Mouse (Mus musculus) midbrain, embryonic 16.5 days (tissue): Measurements from ENCODE around the gene Adora3. TPM values are rescaled to one million over a fixed set of nuclear protein-coding genes. Genes with fewer than 3 reads are reported as not detected.
"Not testable (repeated sequence)": the region's sequence is repeated elsewhere in the genome, so short reads cannot be mapped to it uniquely, and the experiment has no call there.

Experiments
- ATAC-seq: fragments of 200-750 bp; cut with Nextera tagmentation; 2 replicates; pipeline ENCODE4 v1.8.0; 2017; ENCODE audit warnings: moderate TSS enrichment
- H3K27ac ChIP-seq: fragments of 300-500 bp; sonication (generic); 2 replicates; pipeline ENCODE4 v1.5.1; 2014; ENCODE audit warnings: mild to moderate bottlenecking, low read length, mixed read lengths
- H3K27me3 ChIP-seq: fragments of 300-500 bp; sonication (generic); 2 replicates; pipeline ENCODE4 v1.6.1; 2014; ENCODE audit warnings: low read depth, low read length, mixed read lengths; ENCODE audit not compliant: control insufficient read depth, insufficient read depth
- H3K36me3 ChIP-seq: fragments of 300-500 bp; sonication (generic); 2 replicates; pipeline ENCODE4 v1.6.1; 2014; ENCODE audit warnings: mild to moderate bottlenecking, low read length, moderate library complexity, mixed read lengths; ENCODE audit not compliant: control insufficient read depth, insufficient read depth
- H3K4me1 ChIP-seq: fragments of 300-500 bp; sonication (generic); 2 replicates; pipeline ENCODE4 v1.6.1; 2014; ENCODE audit warnings: mild to moderate bottlenecking, low read length, mixed read lengths; ENCODE audit not compliant: control insufficient read depth, insufficient read depth
- H3K4me2 ChIP-seq: fragments of 300-500 bp; sonication (generic); 2 replicates; pipeline ENCODE4 v1.6.1; 2014; ENCODE audit warnings: mild to moderate bottlenecking, low read length, mixed read lengths
- H3K4me3 ChIP-seq: fragments of 300-500 bp; sonication (generic); 2 replicates; pipeline ENCODE4 v1.5.1; 2014; ENCODE audit warnings: low read depth, mild to moderate bottlenecking, low read length, moderate library complexity, mixed read lengths
- H3K9ac ChIP-seq: fragments of 300-500 bp; sonication (generic); 2 replicates; pipeline ENCODE4 v1.6.1; 2014; ENCODE audit warnings: low read depth, low read length, mixed read lengths
- H3K9me3 ChIP-seq: fragments of 300-500 bp; sonication (generic); replicated peaks from 2 replicates; pipeline ENCODE4 v1.6.1; 2014; ENCODE audit warnings: mild to moderate bottlenecking, low read length, mixed read lengths; ENCODE audit not compliant: control insufficient read depth, poor library complexity, severe bottlenecking
- whole genome bisulfite sequencing: fragments of 180-500 bp; shearing (Covaris S2); extraction: QIAGEN DNeasy Blood & Tissue Kit; methylation state at CpG from one replicate; pipeline ENCODE4 v1.1.7; 2014; 5-methylcytosine and 5-hydroxymethylcytosine counted together
- polyA plus RNA-seq: library from polyadenylated mRNA; unstranded; fragments of >200 nt; fragmentation: Nextera tagmentation; extraction: Ambion mirVana; gene quantifications from 2 replicates; pipeline ENCODE4 v1.2.1, GENCODE M21; 2015

Gene Adora3
- polyA plus RNA-seq, 1 experiment from 2014 or later, result 0.14 TPM

DNA sequence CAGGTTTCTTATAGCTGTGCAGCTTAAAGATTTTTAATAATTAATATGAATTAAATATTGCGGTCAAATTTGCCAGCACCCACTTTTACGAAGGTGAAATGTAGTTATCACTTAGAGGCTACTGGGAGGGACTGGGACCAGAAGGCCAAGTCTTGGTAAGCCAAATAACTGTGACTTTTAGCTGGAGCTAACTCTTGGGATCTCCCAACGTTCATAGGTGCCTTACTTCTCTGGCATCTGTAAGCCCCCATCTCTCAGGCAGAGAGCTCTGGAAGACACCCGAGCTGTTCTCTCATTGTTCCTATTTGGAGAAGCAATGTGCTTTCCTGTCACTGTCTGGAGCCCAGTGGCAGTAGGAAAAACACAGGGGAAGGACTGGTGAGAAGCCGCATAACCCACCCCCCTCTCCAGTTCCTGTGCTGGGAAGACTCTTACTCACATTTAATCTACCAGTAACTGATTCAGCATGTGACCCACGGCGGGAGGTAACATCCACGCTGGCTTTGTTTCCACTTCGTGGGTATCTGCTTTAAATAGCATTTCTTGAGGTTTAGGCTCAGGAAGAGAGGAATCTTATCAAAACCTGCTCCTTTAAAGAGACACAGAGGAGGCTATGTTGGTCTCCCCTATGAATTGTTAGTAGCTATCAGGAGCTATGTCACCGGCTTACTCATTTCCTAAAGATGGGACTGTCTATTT is 47.1 kb downstream of the Adora3 start:
- H3K9ac ChIP-seq, result no peak overlapping the region
- WGBS, result 68% methylated on average over 10 of the region's 10 CpGs
- H3K4me3 ChIP-seq, result no peak overlapping the region
- H3K36me3 ChIP-seq, result no peaks in the 10 kb centered on the region
- no peak overlapping the region for H3K4me2 ChIP-seq
- H3K4me1 ChIP-seq, result no peaks in the 10 kb centered on the region
- no peak for ATAC-seq
- H3K27ac ChIP-seq, result no peak overlapping the region
- no peaks in the 10 kb centered on the region for H3K27me3 ChIP-seq
- H3K9me3 ChIP-seq, result no peaks in the 10 kb centered on the region

- Histone ChIP-seq H3K4me1 (no peaks in the 10 kb centered on the region), H3K36me3 (no peaks in the 10 kb centered on the region), H3K4me2 (no peak overlapping the region), H3K9me3 (no peaks in the 10 kb centered on the region), H3K9ac (no peak overlapping the region), H3K4me3 (no peak overlapping the region), H3K27ac (no peak overlapping the region), H3K27me3 (no peaks in the 10 kb centered on the region)
- no peak for ATAC-seq
- WGBS, result 79% methylated on average over 3 of the region's 3 CpGs
Observed at GRCm38 (mm10) chr3:105918355-105918745, 47.7 kb downstream of the Adora3 start.

DNA sequence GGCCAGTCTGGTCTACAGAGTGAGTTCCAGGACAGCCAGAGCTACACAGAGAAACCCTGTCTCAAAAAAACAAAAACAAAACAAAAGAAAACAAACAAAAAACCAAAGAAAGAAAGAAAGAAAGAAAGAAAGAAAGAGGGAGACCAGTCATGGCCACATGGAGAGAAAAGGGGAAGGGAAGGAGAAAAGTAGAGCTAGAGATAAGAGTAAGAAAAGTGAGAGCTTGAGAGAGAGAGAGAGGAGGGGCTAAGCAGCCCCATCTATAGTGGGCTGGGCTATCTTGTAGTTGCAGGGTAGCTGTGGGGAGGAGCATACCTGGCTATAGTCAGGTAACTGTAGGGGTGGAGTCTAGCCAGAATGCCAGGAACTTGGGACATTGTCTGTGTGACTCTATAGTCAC is 50.1 kb downstream of the Adora3 start:
- not testable (repeated sequence) for H3K4me1 ChIP-seq, H3K27me3 ChIP-seq, H3K9ac ChIP-seq, H3K4me3 ChIP-seq, H3K27ac ChIP-seq, H3K9me3 ChIP-seq, H3K4me2 ChIP-seq, ATAC-seq, H3K36me3 ChIP-seq

GRCm38 (mm10) chr3:105921959-105922358 is 51.3 kb downstream of the Adora3 start:
- H3K27ac ChIP-seq, result no peak overlapping the region
- H3K4me1 ChIP-seq, result no peaks in the 10 kb centered on the region
- H3K4me2 ChIP-seq, result no peak overlapping the region
- no peak overlapping the region for H3K4me3 ChIP-seq
- no peaks in the 10 kb centered on the region for H3K27me3 ChIP-seq
- 85% methylated on average over 2 of the region's 2 CpGs for WGBS
- no peak overlapping the region for H3K9ac ChIP-seq
- no peak for ATAC-seq
- no peaks in the 10 kb centered on the region for H3K9me3 ChIP-seq
- H3K36me3 ChIP-seq, result no peaks in the 10 kb centered on the region

DNA sequence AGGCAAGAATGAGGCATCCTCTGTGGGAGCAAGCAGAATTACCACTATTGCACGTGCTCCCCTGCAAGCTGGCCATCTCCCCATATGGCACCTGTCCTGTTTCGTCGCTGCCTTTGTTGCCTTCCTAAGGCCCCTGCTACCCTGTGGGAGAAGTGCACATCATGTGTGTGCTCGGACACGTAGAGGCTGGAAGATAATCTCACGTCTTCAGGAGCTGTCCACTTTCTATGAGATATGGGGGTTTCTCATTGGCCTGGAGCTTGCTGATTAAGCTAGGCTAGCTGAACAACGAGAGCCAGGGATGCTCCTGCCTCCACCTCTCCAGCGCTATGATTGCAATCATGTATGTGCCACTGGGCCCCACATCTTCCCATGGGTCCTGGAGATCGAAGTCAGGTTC is 54.0 kb downstream of the Adora3 start:
- H3K4me2 ChIP-seq, result no peak overlapping the region
- no peaks in the 10 kb centered on the region for H3K27me3 ChIP-seq
- 84% methylated on average over 9 of the region's 9 CpGs for WGBS
- H3K4me1 ChIP-seq, result no peaks in the 10 kb centered on the region
- ATAC-seq, result no peak
- H3K36me3 ChIP-seq, result no peaks in the 10 kb centered on the region
- no peak overlapping the region for H3K27ac ChIP-seq
- H3K4me3 ChIP-seq, result no peak overlapping the region
- H3K9ac ChIP-seq, result no peak overlapping the region
- H3K9me3 ChIP-seq, result no peaks in the 10 kb centered on the region

DNA sequence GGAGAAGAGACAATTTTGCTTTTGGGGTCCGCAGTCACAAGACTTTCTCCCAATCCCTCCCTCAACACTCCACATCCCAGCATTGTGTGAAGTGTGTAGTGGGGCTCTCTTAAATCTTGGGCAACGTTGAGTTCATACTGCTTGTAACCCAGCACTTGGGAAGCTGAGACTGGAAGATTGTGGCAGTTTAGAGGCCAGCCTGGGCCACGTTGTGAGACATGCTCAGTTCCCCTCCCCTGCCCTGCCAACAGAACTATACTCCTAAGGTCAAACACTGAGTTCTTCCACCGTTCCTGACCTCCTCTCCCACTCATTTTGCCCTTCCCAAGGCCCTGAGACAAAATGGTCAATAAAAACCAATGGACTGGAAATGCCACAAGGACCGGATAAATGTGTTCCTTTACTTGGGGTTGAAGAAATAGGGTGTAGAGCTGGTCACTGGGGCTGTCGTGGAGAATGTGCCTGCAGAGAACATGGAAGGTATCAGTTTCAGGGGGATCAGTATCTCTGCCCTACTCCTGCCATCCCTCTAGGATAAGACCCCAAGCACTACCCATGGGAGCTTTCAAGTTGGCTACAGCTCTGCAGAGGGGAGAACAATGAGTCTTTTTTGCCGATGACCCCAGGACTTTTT is 57.0 kb downstream of the Adora3 start:
- H3K27me3 ChIP-seq, result no peaks in the 10 kb centered on the region

GRCm38 (mm10) chr3:105928195-105928569 is 57.5 kb downstream of the Adora3 start:
- Histone ChIP-seq H3K27ac (no peak overlapping the region), H3K4me1 (no peaks in the 10 kb centered on the region), H3K9ac (no peak overlapping the region), H3K4me2 (no peak overlapping the region), H3K4me3 (no peak overlapping the region), H3K36me3 (no peaks in the 10 kb centered on the region), H3K9me3 (no peaks in the 10 kb centered on the region), H3K27me3 (no peaks in the 10 kb centered on the region)
- ATAC-seq, result no peak
- 81% methylated on average over 3 of the region's 3 CpGs for WGBS

More for the DNA sequence above, 57.0 kb downstream of the Adora3 start:
- Histone ChIP-seq H3K36me3 (no peaks in the 10 kb centered on the region), H3K9me3 (no peaks in the 10 kb centered on the region), H3K9ac (no peak overlapping the region), H3K4me1 (no peaks in the 10 kb centered on the region), H3K4me3 (no peak overlapping the region), H3K27ac (no peak overlapping the region), H3K4me2 (no peak overlapping the region)
- no peak for ATAC-seq
- WGBS, result 81% methylated on average over 7 of the region's 7 CpGs

DNA sequence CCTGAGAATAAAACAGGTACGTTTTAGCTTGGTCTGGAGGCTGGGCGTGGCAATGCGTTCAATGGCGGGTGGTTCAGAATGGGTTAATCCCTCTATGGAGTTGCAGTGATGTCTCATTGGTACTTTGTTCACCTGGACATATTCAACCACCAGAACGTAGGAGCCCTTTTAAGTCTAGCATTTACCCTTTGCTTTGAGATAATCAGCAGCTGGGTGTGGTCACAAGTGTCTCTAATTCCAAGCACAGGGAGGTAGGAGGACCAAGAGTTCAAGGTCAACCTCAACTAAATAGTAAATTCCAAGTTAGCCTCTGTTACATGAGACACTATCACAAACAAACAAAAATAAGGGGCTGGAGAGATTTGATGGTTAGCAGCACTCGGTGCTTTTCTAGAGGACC is 58.1 kb downstream of the Adora3 start:
- H3K27me3 ChIP-seq, result no peaks in the 10 kb centered on the region
- WGBS, result 90% methylated on average over 6 of the region's 6 CpGs
- no peak overlapping the region for H3K4me3 ChIP-seq
- no peaks in the 10 kb centered on the region for H3K4me1 ChIP-seq
- H3K9me3 ChIP-seq, result no peaks in the 10 kb centered on the region
- ATAC-seq, result no peak
- H3K4me2 ChIP-seq, result no peak overlapping the region
- H3K36me3 ChIP-seq, result no peaks in the 10 kb centered on the region
- no peak overlapping the region for H3K27ac ChIP-seq
- H3K9ac ChIP-seq, result no peak overlapping the region

- H3K27me3 ChIP-seq, result no peaks in the 10 kb centered on the region
- H3K36me3 ChIP-seq, result no peaks in the 10 kb centered on the region
- ATAC-seq, result no peak
- 86% methylated on average over 7 of the region's 7 CpGs for WGBS
- H3K9me3 ChIP-seq, result no peaks in the 10 kb centered on the region
- no peak overlapping the region for H3K4me3 ChIP-seq
- no peaks in the 10 kb centered on the region for H3K4me1 ChIP-seq
- no peak overlapping the region for H3K27ac ChIP-seq
- no peak overlapping the region for H3K4me2 ChIP-seq
- no peak overlapping the region for H3K9ac ChIP-seq
Observed at GRCm38 (mm10) chr3:105929821-105930220, 59.2 kb downstream of the Adora3 start.
